8 mouse cellular contexts compared by ENCODE assay signal in genomic region chr8:71381971-71382961, GRCm38 (mm10). TPM values are rescaled to one million over a fixed set of nuclear protein-coding genes. Genes with fewer than 3 reads are reported as not detected.
DNase-seq lines count a peak whose midpoint lies in the region; ATAC-seq and TF ChIP-seq lines count a peak whose summit lies in the region.

No protein-coding gene starts in this region.

- peaks cover 11% of the 10 kb centered on the region; the same call in 1 of the 2 replicates for H3K36me3 ChIP-seq in embryonic facial prominence, embryonic 12.5 days
- peaks cover 12% of the 10 kb centered on the region for H3K36me3 ChIP-seq in heart, embryonic 13.5 days
- H3K36me3 ChIP-seq in kidney, postnatal 0 days (ENCODE audit: insufficient read depth, low read length) = peaks cover 9% of the 10 kb centered on the region
- no peaks in the 10 kb centered on the region; the same call in 1 of the 2 replicates for H3K36me3 ChIP-seq in liver, embryonic 16.5 days (ENCODE audit: control insufficient read depth, insufficient read depth)
- peaks cover 8% of the 10 kb centered on the region for H3K36me3 ChIP-seq in neural tube, embryonic 12.5 days
- H3K36me3 ChIP-seq in stomach, postnatal 0 days (ENCODE audit: control insufficient read depth, insufficient read depth, low read length) = peaks cover 1% of the 10 kb centered on the region; the same call in 1 of the 2 replicates

- peak overlapping the region; percentile 96 for H3K4me2 ChIP-seq in embryonic facial prominence, embryonic 12.5 days (replicated peaks)
- peak overlapping the region; percentile 98 for H3K4me2 ChIP-seq in heart, embryonic 13.5 days
- H3K4me2 ChIP-seq in kidney, postnatal 0 days (ENCODE audit: low read length) = peak overlapping the region; percentile 96
- H3K4me2 ChIP-seq in liver, embryonic 16.5 days (ENCODE audit: low read depth, low read length) = peak overlapping the region; percentile 73
- peak overlapping the region; percentile 99 for H3K4me2 ChIP-seq in neural tube, embryonic 12.5 days (replicated peaks)
- peak overlapping the region; percentile 82 for H3K4me2 ChIP-seq in stomach, postnatal 0 days (replicated peaks; ENCODE audit: low read depth)

- no peaks in the 10 kb centered on the region for H3K27me3 ChIP-seq in embryonic facial prominence, embryonic 12.5 days
- 0 out of 2 replicates have a peak, but pooled peaks cover 7% of the 10 kb centered on the region for H3K27me3 ChIP-seq in heart, embryonic 13.5 days (replicated peaks)
- no peaks in the 10 kb centered on the region for H3K27me3 ChIP-seq in kidney, postnatal 0 days (ENCODE audit: insufficient read depth, low read length)
- peaks cover 46% of the 10 kb centered on the region for H3K27me3 ChIP-seq in liver, embryonic 16.5 days (ENCODE audit: control insufficient read depth, insufficient read depth, low read depth, low read length)
- no peaks in the 10 kb centered on the region for H3K27me3 ChIP-seq in neural tube, embryonic 12.5 days (replicated peaks)
- H3K27me3 ChIP-seq in stomach, postnatal 0 days (ENCODE audit: control insufficient read depth, insufficient read depth, low read length) = no peaks in the 10 kb centered on the region

- peak overlapping the region; percentile 71 for H3K4me3 ChIP-seq in embryonic facial prominence, embryonic 12.5 days
- peak overlapping the region; percentile 95 for H3K4me3 ChIP-seq in heart, embryonic 13.5 days
- H3K4me3 ChIP-seq in kidney, postnatal 0 days (replicated peaks; ENCODE audit: low read depth, low read length) = peak overlapping the region; percentile 89
- peak overlapping the region; percentile 70 for H3K4me3 ChIP-seq in liver, embryonic 16.5 days (ENCODE audit: low read depth, low read length)
- peak overlapping the region; percentile 81 for H3K4me3 ChIP-seq in neural tube, embryonic 12.5 days
- H3K4me3 ChIP-seq in stomach, postnatal 0 days (ENCODE audit: low read depth, low read length) = peak overlapping the region; percentile 95

- peak; percentile 86 for ATAC-seq in embryonic facial prominence, embryonic 12.5 days (ENCODE audit: insufficient number of reproducible peaks, insufficient read depth, low FRiP score, low TSS enrichment)
- peak; percentile 88 for ATAC-seq in heart, embryonic 13.5 days (ENCODE audit: extremely low read depth, insufficient number of reproducible peaks, low FRiP score, low TSS enrichment)
- ATAC-seq in kidney, postnatal 0 days (replicated peaks; ENCODE audit: low FRiP score, low read depth) = peak; percentile 90
- peak; percentile 79 for ATAC-seq in liver, embryonic 16.5 days (ENCODE audit: low read depth)
- peak; percentile 84 for ATAC-seq in neural tube, embryonic 12.5 days (ENCODE audit: low FRiP score, low read depth)
- ATAC-seq in stomach, postnatal 0 days (ENCODE audit: low FRiP score, low TSS enrichment) = peak; percentile 90

- peak overlapping the region; percentile 91 for H3K27ac ChIP-seq in embryonic facial prominence, embryonic 12.5 days
- peak overlapping the region; percentile 91 for H3K27ac ChIP-seq in heart, embryonic 13.5 days (replicated peaks)
- H3K27ac ChIP-seq in kidney, postnatal 0 days = peak overlapping the region; percentile 99
- peak overlapping the region; percentile 85 for H3K27ac ChIP-seq in liver, embryonic 16.5 days (ENCODE audit: low read length)
- H3K27ac ChIP-seq in neural tube, embryonic 12.5 days = peak overlapping the region; percentile 93
- peak overlapping the region; percentile 96 for H3K27ac ChIP-seq in stomach, postnatal 0 days (replicated peaks)

- no peak for TF ChIP-seq EP300 in stomach, postnatal 0 days (optimal IDR thresholded peaks at IDR 0.05)

- peak; percentile 92 for DNase-seq in 3T3-L1 (ENCODE audit: low read depth, low spot score)
- peak; percentile 94 for DNase-seq in adrenal gland, postnatal 10 days
- DNase-seq in kidney, postnatal 0 days (ENCODE audit: low spot score) = peak; percentile 92
- peak; percentile 92 for DNase-seq in stomach, postnatal 0 days (ENCODE audit: low spot score)

- 2% methylated on average over 59 of the region's 80 CpGs for WGBS in embryonic facial prominence, embryonic 12.5 days
- 3% methylated on average over 75 of the region's 80 CpGs for WGBS in heart, embryonic 13.5 days
- WGBS in kidney, postnatal 0 days = 1% methylated on average over 57 of the region's 80 CpGs
- WGBS in liver, embryonic 16.5 days (ENCODE audit: insufficient replicate concordance) = 8% methylated on average over 42 of the region's 80 CpGs
- WGBS in neural tube, embryonic 12.5 days = 2% methylated on average over 80 of the region's 80 CpGs
- 2% methylated on average over 43 of the region's 80 CpGs for WGBS in stomach, postnatal 0 days

- no peak for TF ChIP-seq CTCF in kidney, postnatal 0 days (IDR thresholded peaks at IDR 0.05; ENCODE audit: low read depth)
- no peak for TF ChIP-seq CTCF in stomach, postnatal 0 days (IDR thresholded peaks at IDR 0.05; ENCODE audit: low read depth)

- H3K9ac ChIP-seq in embryonic facial prominence, embryonic 12.5 days = peak overlapping the region; percentile 81
- peak overlapping the region; percentile 96 for H3K9ac ChIP-seq in heart, embryonic 13.5 days
- peak overlapping the region; percentile 93 for H3K9ac ChIP-seq in kidney, postnatal 0 days (ENCODE audit: low read depth, low read length)
- H3K9ac ChIP-seq in liver, embryonic 16.5 days (ENCODE audit: low read depth, low read length) = peak overlapping the region; percentile 47; the same call in 1 of the 2 replicates
- H3K9ac ChIP-seq in neural tube, embryonic 12.5 days = peak overlapping the region; percentile 84
- peak overlapping the region; percentile 90 for H3K9ac ChIP-seq in stomach, postnatal 0 days (ENCODE audit: low read length)

- H3K9me3 ChIP-seq in embryonic facial prominence, embryonic 12.5 days = no peaks in the 10 kb centered on the region
- H3K9me3 ChIP-seq in heart, embryonic 13.5 days = no peaks in the 10 kb centered on the region
- no peaks in the 10 kb centered on the region for H3K9me3 ChIP-seq in kidney, postnatal 0 days (replicated peaks; ENCODE audit: low read length)
- H3K9me3 ChIP-seq in liver, embryonic 16.5 days (replicated peaks; ENCODE audit: control insufficient read depth, low read length) = no peaks in the 10 kb centered on the region
- no peaks in the 10 kb centered on the region for H3K9me3 ChIP-seq in neural tube, embryonic 12.5 days
- H3K9me3 ChIP-seq in stomach, postnatal 0 days (ENCODE audit: control insufficient read depth, low read length) = no peaks in the 10 kb centered on the region

- H3K4me1 ChIP-seq in embryonic facial prominence, embryonic 12.5 days = peaks cover 25% of the 10 kb centered on the region
- H3K4me1 ChIP-seq in heart, embryonic 13.5 days = peaks cover 42% of the 10 kb centered on the region
- H3K4me1 ChIP-seq in kidney, postnatal 0 days (replicated peaks; ENCODE audit: insufficient read depth, low read length) = peaks cover 38% of the 10 kb centered on the region
- peaks cover 10% of the 10 kb centered on the region for H3K4me1 ChIP-seq in liver, embryonic 16.5 days (ENCODE audit: control insufficient read depth, low read depth, low read length)
- H3K4me1 ChIP-seq in neural tube, embryonic 12.5 days = peaks cover 38% of the 10 kb centered on the region
- H3K4me1 ChIP-seq in stomach, postnatal 0 days (replicated peaks; ENCODE audit: control insufficient read depth, insufficient read depth) = peaks cover 12% of the 10 kb centered on the region

RNA-seq across cellular contexts. Expression of gene Nr2f6, which starts 0.5 kb away (rescaled TPM):
- 10 to 100 TPM; 70.5 to 80.8 TPM for total RNA-seq in adrenal gland, postnatal 10 days (2021)
- polyA plus RNA-seq in embryonic facial prominence, embryonic 12.5 days (2016; fragmentation: Nextera tagmentation; extraction: Ambion mirVana) = 71.0 and 72.7 TPM in 2 replicates
- polyA plus RNA-seq in heart, embryonic 13.5 days (2015; fragmentation: Nextera tagmentation; extraction: Ambion mirVana) = 36.6 and 40.9 TPM in 2 replicates
- polyA plus RNA-seq in kidney, postnatal 0 days (2015; fragmentation: Nextera tagmentation; extraction: Ambion mirVana) = 110 and 138 TPM in 2 replicates
- 13.9 and 17.2 TPM in 2 replicates for polyA plus RNA-seq in liver, embryonic 16.5 days (2015; fragmentation: Nextera tagmentation; extraction: Ambion mirVana)
- 61.5 and 67.0 TPM in 2 replicates for polyA plus RNA-seq in neural tube, embryonic 12.5 days (2016; fragmentation: Nextera tagmentation; extraction: Ambion mirVana)
- polyA plus RNA-seq in stomach, postnatal 0 days (2015; fragmentation: Nextera tagmentation; extraction: Ambion mirVana) = 47.0 and 56.1 TPM in 2 replicates

RNA-seq across cellular contexts. Expression of gene Ocel1, which starts 11.2 kb away (rescaled TPM):
- 10 to 100 TPM; 15.7 to 19.9 TPM for total RNA-seq in adrenal gland, postnatal 10 days (2021)
- polyA plus RNA-seq in embryonic facial prominence, embryonic 12.5 days (2016; fragmentation: Nextera tagmentation; extraction: Ambion mirVana) = 5.4 and 5.6 TPM in 2 replicates
- polyA plus RNA-seq in heart, embryonic 13.5 days (2015; fragmentation: Nextera tagmentation; extraction: Ambion mirVana) = 4.3 and 4.4 TPM in 2 replicates
- polyA plus RNA-seq in kidney, postnatal 0 days (2015; fragmentation: Nextera tagmentation; extraction: Ambion mirVana) = 8.1 and 8.4 TPM in 2 replicates
- 3.9 and 4.7 TPM in 2 replicates for polyA plus RNA-seq in liver, embryonic 16.5 days (2015; fragmentation: Nextera tagmentation; extraction: Ambion mirVana)
- 5.3 and 5.7 TPM in 2 replicates for polyA plus RNA-seq in neural tube, embryonic 12.5 days (2016; fragmentation: Nextera tagmentation; extraction: Ambion mirVana)
- polyA plus RNA-seq in stomach, postnatal 0 days (2015; fragmentation: Nextera tagmentation; extraction: Ambion mirVana) = 8.2 and 9.1 TPM in 2 replicates

RNA-seq across cellular contexts. Expression of gene Ushbp1, which starts 13.3 kb away (rescaled TPM):
- 10 to 100 TPM; 28.6 to 43.1 TPM for total RNA-seq in adrenal gland, postnatal 10 days (2021)
- polyA plus RNA-seq in embryonic facial prominence, embryonic 12.5 days (2016; fragmentation: Nextera tagmentation; extraction: Ambion mirVana) = 8.6 and 8.9 TPM in 2 replicates
- 9.2 and 10.2 TPM in 2 replicates for polyA plus RNA-seq in heart, embryonic 13.5 days (2015; fragmentation: Nextera tagmentation; extraction: Ambion mirVana)
- 18.8 and 20.4 TPM in 2 replicates for polyA plus RNA-seq in kidney, postnatal 0 days (2015; fragmentation: Nextera tagmentation; extraction: Ambion mirVana)
- polyA plus RNA-seq in liver, embryonic 16.5 days (2015; fragmentation: Nextera tagmentation; extraction: Ambion mirVana) = 4.2 and 4.3 TPM in 2 replicates
- 6.0 and 6.8 TPM in 2 replicates for polyA plus RNA-seq in neural tube, embryonic 12.5 days (2016; fragmentation: Nextera tagmentation; extraction: Ambion mirVana)
- 4.1 and 4.5 TPM in 2 replicates for polyA plus RNA-seq in stomach, postnatal 0 days (2015; fragmentation: Nextera tagmentation; extraction: Ambion mirVana)

RNA-seq across cellular contexts. Expression of gene Babam1, which starts 14.4 kb away (rescaled TPM):
- total RNA-seq in adrenal gland, postnatal 10 days (2021) = 10 to 100 TPM; 85.4 to 97.4 TPM
- 99.6 and 103 TPM in 2 replicates for polyA plus RNA-seq in embryonic facial prominence, embryonic 12.5 days (2016; fragmentation: Nextera tagmentation; extraction: Ambion mirVana)
- polyA plus RNA-seq in heart, embryonic 13.5 days (2015; fragmentation: Nextera tagmentation; extraction: Ambion mirVana) = 89.7 and 91.8 TPM in 2 replicates
- polyA plus RNA-seq in kidney, postnatal 0 days (2015; fragmentation: Nextera tagmentation; extraction: Ambion mirVana) = 92.3 and 96.4 TPM in 2 replicates
- polyA plus RNA-seq in liver, embryonic 16.5 days (2015; fragmentation: Nextera tagmentation; extraction: Ambion mirVana) = 46.6 and 48.2 TPM in 2 replicates
- 95.6 and 100 TPM in 2 replicates for polyA plus RNA-seq in neural tube, embryonic 12.5 days (2016; fragmentation: Nextera tagmentation; extraction: Ambion mirVana)
- 54.7 and 61.7 TPM in 2 replicates for polyA plus RNA-seq in stomach, postnatal 0 days (2015; fragmentation: Nextera tagmentation; extraction: Ambion mirVana)

RNA-seq across cellular contexts. Expression of gene Use1, which starts 15.6 kb away (rescaled TPM):
- 100 to 1,000 TPM; 170 to 185 TPM for total RNA-seq in adrenal gland, postnatal 10 days (2021)
- 85.4 and 89.2 TPM in 2 replicates for polyA plus RNA-seq in embryonic facial prominence, embryonic 12.5 days (2016; fragmentation: Nextera tagmentation; extraction: Ambion mirVana)
- 69.1 and 78.1 TPM in 2 replicates for polyA plus RNA-seq in heart, embryonic 13.5 days (2015; fragmentation: Nextera tagmentation; extraction: Ambion mirVana)
- polyA plus RNA-seq in kidney, postnatal 0 days (2015; fragmentation: Nextera tagmentation; extraction: Ambion mirVana) = 129 and 140 TPM in 2 replicates
- 40.7 and 41.2 TPM in 2 replicates for polyA plus RNA-seq in liver, embryonic 16.5 days (2015; fragmentation: Nextera tagmentation; extraction: Ambion mirVana)
- polyA plus RNA-seq in neural tube, embryonic 12.5 days (2016; fragmentation: Nextera tagmentation; extraction: Ambion mirVana) = 82.8 and 91.6 TPM in 2 replicates
- polyA plus RNA-seq in stomach, postnatal 0 days (2015; fragmentation: Nextera tagmentation; extraction: Ambion mirVana) = 97.1 and 107 TPM in 2 replicates

Comparison
In these comparisons a context has a peak if more than half of its experiments do, and no peak if none do; other contexts are left out.
1. Peak in every context shown above with its lines: DNase-seq, ATAC-seq, H3K4me3 ChIP-seq and H3K27ac ChIP-seq.